Mouse (Mus musculus) Patski (cell line): ENCODE measurements around the gene Traf3ip2. TPM values are rescaled to one million over a fixed set of nuclear protein-coding genes. Genes with fewer than 3 reads are reported as not detected.

ENCODE experiments used
- ATAC-seq: fragments of 100-300 bp; one replicate; pipeline ENCODE4 v1.8.0; 2021
- CTCF ChIA-PET: fragments of 350-600 bp; sonication (Branson Sonifier 250); formaldehyde crosslinking; loops from one replicate; lab custom pipeline; 2022; ENCODE audit warnings: inconsistent platforms; lab: Charles Lee
- POLR2A ChIA-PET: fragments of 350-600 bp; sonication (Branson Sonifier 250); formaldehyde crosslinking; loops from one replicate; lab custom pipeline; 2022; ENCODE audit warnings: antibody characterized with exemption, inconsistent platforms; lab: Charles Lee
- DNase-seq: peaks from one replicate; pipeline ENCODE4 v3.0.0-alpha.2; 2011; ENCODE audit warnings: low read depth, low spot score
- H3K27me3 ChIP-seq: fragments of 371-371 bp; one replicate; pipeline ENCODE4 v1.5.1; 2021
- CTCF ChIP-seq: fragments of 100-300 bp; IDR thresholded peaks from one replicate; pipeline ENCODE4 v1.5.1; 2021
- in situ Hi-C: fragments of 300-500 bp; cut with MboI; formaldehyde crosslinking; loops from 3 replicates; pipeline ENCODE4 v1.11.1; 2018; ENCODE audit warnings: low pct_unique_long_range_greater_than_20kb, mixed read lengths
- polyA plus RNA-seq: library from polyadenylated mRNA; unstranded; gene quantifications from one replicate; pipeline ENCODE4 v1.2.3, GENCODE M21; 2021

The Traf3ip2 gene
- polyA plus RNA-seq, 1 experiment from 2014 or later = 16.6 TPM

GRCm38 (mm10) chr10:39587290-39587925, 25.3 kb upstream of the Traf3ip2 start:
- no peaks in the 10 kb centered on the region for H3K27me3 ChIP-seq
- DNase-seq = no peak
- TF ChIP-seq CTCF = no peak
- ATAC-seq = no peak
- CTCF ChIA-PET = no interaction called here
- in situ Hi-C loops = no loop called here
- POLR2A ChIA-PET = interaction anchor here (0.6 kb wide), 1 partner anchor 1229 kb away, joined by 3 read pairs; no protein-coding TSS in a partner anchor

- in situ Hi-C loops = no loop called here
- no peak for DNase-seq
- ATAC-seq = no peak
- TF ChIP-seq CTCF = no peak
- POLR2A ChIA-PET = interaction anchor here (0.5 kb wide), 1 partner anchor 562 kb away, joined by 3 read pairs; no protein-coding TSS in a partner anchor
- CTCF ChIA-PET = no interaction called here
- H3K27me3 ChIP-seq = no peaks in the 10 kb centered on the region
Observed at GRCm38 (mm10) chr10:39587973-39588746, 24.6 kb upstream of the Traf3ip2 start.

- no peaks in the 10 kb centered on the region for H3K27me3 ChIP-seq
- no peak for TF ChIP-seq CTCF
- ATAC-seq (no peak), DNase-seq (no peak)
- in situ Hi-C loops = no loop called here
- CTCF ChIA-PET = no interaction called here
- POLR2A ChIA-PET = no interaction called here
Observed at GRCm38 (mm10) chr10:39589765-39590546, 22.8 kb upstream of the Traf3ip2 start.

- DNase-seq (no peak), ATAC-seq (no peak)
- H3K27me3 ChIP-seq = no peaks in the 10 kb centered on the region
- POLR2A ChIA-PET = no interaction called here
- CTCF ChIA-PET = no interaction called here
- TF ChIP-seq CTCF = no peak
- in situ Hi-C loops = no loop called here
Observed at GRCm38 (mm10) chr10:39590629-39591028, 22.1 kb upstream of the Traf3ip2 start.

- in situ Hi-C loops = no loop called here
- ChIA-PET POLR2A (interaction anchor here (1.2 kb wide), 1 partner anchor 77 kb away, joined by 4 read pairs; no protein-coding TSS in a partner anchor), CTCF (interaction anchor here (0.9 to 1.3 kb wide), 2 partner anchors 19 to 35 kb away, joined by 3 read pairs; no protein-coding TSS in a partner anchor)
- DNase-seq = no peak
- no peak for ATAC-seq
- TF ChIP-seq CTCF = no peak
- H3K27me3 ChIP-seq = no peaks in the 10 kb centered on the region
Observed at GRCm38 (mm10) chr10:39592501-39592900, 20.2 kb upstream of the Traf3ip2 start.

GRCm38 (mm10) chr10:39594716-39595115, 18.0 kb upstream of the Traf3ip2 start:
- ChIA-PET CTCF (no interaction called here), POLR2A (no interaction called here)
- no peak for TF ChIP-seq CTCF
- DNase-seq (no peak), ATAC-seq (no peak)
- in situ Hi-C loops = no loop called here
- H3K27me3 ChIP-seq = no peaks in the 10 kb centered on the region

GRCm38 (mm10) chr10:39595862-39596261, 16.9 kb upstream of the Traf3ip2 start:
- in situ Hi-C loops = no loop called here
- ChIA-PET CTCF (no interaction called here), POLR2A (no interaction called here)
- no peaks in the 10 kb centered on the region for H3K27me3 ChIP-seq
- DNase-seq (no peak), ATAC-seq (no peak)
- no peak for TF ChIP-seq CTCF

- TF ChIP-seq CTCF = no peak
- POLR2A ChIA-PET = no interaction called here
- ATAC-seq (no peak), DNase-seq (no peak)
- CTCF ChIA-PET = interaction anchor here (0.9 kb wide), 1 partner anchor 63 kb away, joined by 3 read pairs; no protein-coding TSS in a partner anchor
- no peaks in the 10 kb centered on the region for H3K27me3 ChIP-seq
- in situ Hi-C loops = no loop called here
Observed at GRCm38 (mm10) chr10:39597116-39597791, 15.5 kb upstream of the Traf3ip2 start.

GRCm38 (mm10) chr10:39597792-39598183, 14.9 kb upstream of the Traf3ip2 start:
- in situ Hi-C loops = no loop called here
- ChIA-PET POLR2A (no interaction called here), CTCF (interaction anchor here (0.9 kb wide), 1 partner anchor 64 kb away, joined by 3 read pairs; no protein-coding TSS in a partner anchor)
- no peaks in the 10 kb centered on the region for H3K27me3 ChIP-seq
- TF ChIP-seq CTCF = no peak
- DNase-seq (no peak), ATAC-seq (no peak)

- POLR2A ChIA-PET = no interaction called here
- CTCF ChIA-PET = interaction anchor here (1.5 kb wide), 1 partner anchor 429 kb away, joined by 5 read pairs; no protein-coding TSS in a partner anchor
- TF ChIP-seq CTCF = no peak
- no peak for DNase-seq
- in situ Hi-C loops = no loop called here
- no peak for ATAC-seq
- no peaks in the 10 kb centered on the region for H3K27me3 ChIP-seq
Observed at GRCm38 (mm10) chr10:39599601-39600000, 13.1 kb upstream of the Traf3ip2 start.
